Mouse (Mus musculus) forebrain, embryonic 15.5 days (tissue): ENCODE measurements around the gene Etv4. TPM values are rescaled to one million over a fixed set of nuclear protein-coding genes. Genes with fewer than 3 reads are reported as not detected.

ENCODE experiments used
- ATAC-seq: fragments of 200-750 bp; cut with Nextera tagmentation; replicated peaks from 2 replicates; pipeline ENCODE4 v1.8.0; 2017; ENCODE audit warnings: mild to moderate bottlenecking, moderate TSS enrichment, moderate library complexity
- H3K27ac ChIP-seq: fragments of 300-500 bp; sonication (generic); replicated peaks from 2 replicates; pipeline ENCODE4 v1.5.1; 2015; ENCODE audit warnings: mild to moderate bottlenecking, inconsistent platforms
- H3K27me3 ChIP-seq: fragments of 300-500 bp; sonication (generic); 2 replicates; pipeline ENCODE4 v1.6.1; 2015; ENCODE audit warnings: inconsistent platforms
- H3K36me3 ChIP-seq: fragments of 300-500 bp; sonication (generic); 2 replicates; pipeline ENCODE4 v1.6.1; 2015; ENCODE audit warnings: mild to moderate bottlenecking, inconsistent platforms
- H3K4me1 ChIP-seq: fragments of 300-500 bp; sonication (generic); 2 replicates; pipeline ENCODE4 v1.6.1; 2015; ENCODE audit warnings: inconsistent platforms
- H3K4me2 ChIP-seq: fragments of 300-500 bp; sonication (generic); replicated peaks from 2 replicates; pipeline ENCODE4 v1.6.1; 2015; ENCODE audit warnings: mild to moderate bottlenecking, inconsistent platforms
- H3K4me3 ChIP-seq: fragments of 300-500 bp; sonication (generic); 2 replicates; pipeline ENCODE4 v1.5.1; 2015; ENCODE audit warnings: mild to moderate bottlenecking, inconsistent platforms
- H3K9ac ChIP-seq: fragments of 300-500 bp; sonication (generic); replicated peaks from 2 replicates; pipeline ENCODE4 v1.6.1; 2015; ENCODE audit warnings: mild to moderate bottlenecking, inconsistent platforms
- H3K9me3 ChIP-seq: fragments of 300-500 bp; sonication (generic); 2 replicates; pipeline ENCODE4 v1.6.1; 2016; ENCODE audit warnings: inconsistent platforms
- WGBS: fragments of 180-500 bp; shearing (Covaris S2); methylation state at CpG from one replicate; pipeline ENCODE4 v1.1.7; 2015; ENCODE audit warnings: mixed read lengths; 5-methylcytosine and 5-hydroxymethylcytosine counted together
- polyA plus RNA-seq: library from polyadenylated mRNA; unstranded; fragments of >200 nt; fragmentation: Nextera tagmentation; extraction: Ambion mirVana; gene quantifications from 2 replicates; pipeline ENCODE4 v1.2.1, GENCODE M21; 2015

Gene Etv4
- polyA plus RNA-seq, 1 experiment from 2014 or later, result 6.1 TPM

- Histone ChIP-seq H3K4me2 (peak overlapping the region; percentile 96), H3K9me3 (no peaks in the 10 kb centered on the region), H3K36me3 (no peaks in the 10 kb centered on the region), H3K27me3 (peaks cover 73% of the 10 kb centered on the region), H3K4me1 (peaks cover 26% of the 10 kb centered on the region), H3K27ac (no peak overlapping the region), H3K9ac (peak overlapping the region; percentile 44), H3K4me3 (peak overlapping the region; percentile 53)
- no peak for ATAC-seq
- under 1% methylated on average over 19 of the region's 19 CpGs for WGBS
These were observed 1.1 kb downstream of the Etv4 start for GRCm38 (mm10) chr11:101784072-101784471.

- Histone ChIP-seq H3K9ac (no peak overlapping the region), H3K27ac (no peak overlapping the region), H3K27me3 (peaks cover 73% of the 10 kb centered on the region), H3K4me2 (peak overlapping the region; percentile 96), H3K9me3 (no peaks in the 10 kb centered on the region), H3K4me3 (peak overlapping the region; percentile 53), H3K4me1 (peaks cover 26% of the 10 kb centered on the region), H3K36me3 (no peaks in the 10 kb centered on the region)
- WGBS, result 14% methylated on average over 9 of the region's 9 CpGs
- no peak for ATAC-seq
These were observed 1.6 kb downstream of the Etv4 start for GRCm38 (mm10) chr11:101783584-101783983.

GRCm38 (mm10) chr11:101783135-101783534, 2.0 kb downstream of the Etv4 start:
- Histone ChIP-seq H3K27ac (no peak overlapping the region), H3K36me3 (no peaks in the 10 kb centered on the region), H3K9me3 (no peaks in the 10 kb centered on the region), H3K4me3 (no peak overlapping the region), H3K27me3 (peaks cover 69% of the 10 kb centered on the region), H3K4me2 (no peak overlapping the region), H3K9ac (no peak overlapping the region), H3K4me1 (peaks cover 26% of the 10 kb centered on the region)
- WGBS, result 35% methylated on average over 1 of the region's 1 CpGs
- no peak for ATAC-seq

- WGBS, result 62% methylated on average over 4 of the region's 4 CpGs
- no peaks in the 10 kb centered on the region for H3K9me3 ChIP-seq
These were observed 8.3 kb downstream of the Etv4 start for GRCm38 (mm10) chr11:101776846-101777245.

GRCm38 (mm10) chr11:101772449-101772848, 12.7 kb downstream of the Etv4 start:
- under 1% methylated on average over 16 of the region's 16 CpGs for WGBS
- no peak for ATAC-seq
- H3K4me1 ChIP-seq, result peaks cover 9% of the 10 kb centered on the region
- H3K4me2 ChIP-seq, result peak overlapping the region; percentile 41
- H3K4me3 ChIP-seq, result peak overlapping the region; percentile 29
- H3K27me3 ChIP-seq, result peaks cover 3% of the 10 kb centered on the region; the same call in 1 of the 2 replicates
- H3K9me3 ChIP-seq, result no peaks in the 10 kb centered on the region
- peak overlapping the region; percentile 35 for H3K9ac ChIP-seq
- peaks cover 12% of the 10 kb centered on the region for H3K36me3 ChIP-seq
- no peak overlapping the region for H3K27ac ChIP-seq

More at GRCm38 (mm10) chr11:101776846-101777245, 8.3 kb downstream of the Etv4 start:
- H3K27ac ChIP-seq, result no peak overlapping the region
- H3K4me2 ChIP-seq, result no peak overlapping the region
- peaks cover 9% of the 10 kb centered on the region for H3K4me1 ChIP-seq
- ATAC-seq, result no peak
- H3K4me3 ChIP-seq, result no peak overlapping the region
- no peak overlapping the region for H3K9ac ChIP-seq
- H3K27me3 ChIP-seq, result peaks cover 15% of the 10 kb centered on the region
- H3K36me3 ChIP-seq, result no peaks in the 10 kb centered on the region

- 8% methylated on average over 5 of the region's 5 CpGs for WGBS
- no peak for ATAC-seq
- Histone ChIP-seq H3K27me3 (peaks cover 3% of the 10 kb centered on the region; the same call in 1 of the 2 replicates), H3K4me2 (peak overlapping the region; percentile 41), H3K9ac (no peak overlapping the region), H3K4me3 (no peak overlapping the region), H3K4me1 (peaks cover 9% of the 10 kb centered on the region), H3K9me3 (no peaks in the 10 kb centered on the region), H3K36me3 (peaks cover 17% of the 10 kb centered on the region), H3K27ac (no peak overlapping the region)
These were observed 13.1 kb downstream of the Etv4 start for GRCm38 (mm10) chr11:101772027-101772426.

GRCm38 (mm10) chr11:101770266-101770665, 14.9 kb downstream of the Etv4 start:
- Histone ChIP-seq H3K9ac (no peak overlapping the region), H3K4me1 (peaks cover 9% of the 10 kb centered on the region), H3K4me3 (no peak overlapping the region), H3K9me3 (no peaks in the 10 kb centered on the region), H3K27me3 (peaks cover 3% of the 10 kb centered on the region; the same call in 1 of the 2 replicates), H3K27ac (no peak overlapping the region), H3K36me3 (peaks cover 33% of the 10 kb centered on the region), H3K4me2 (no peak overlapping the region)
- WGBS, result 90% methylated on average over 12 of the region's 12 CpGs
- ATAC-seq, result no peak

GRCm38 (mm10) chr11:101768721-101769120, 16.4 kb downstream of the Etv4 start:
- Histone ChIP-seq H3K4me1 (peaks cover 9% of the 10 kb centered on the region), H3K27me3 (no peaks in the 10 kb centered on the region), H3K9ac (no peak overlapping the region), H3K36me3 (peaks cover 46% of the 10 kb centered on the region), H3K27ac (no peak overlapping the region), H3K4me3 (no peak overlapping the region), H3K4me2 (no peak overlapping the region), H3K9me3 (no peaks in the 10 kb centered on the region)
- no peak for ATAC-seq
- WGBS, result 94% methylated on average over 6 of the region's 6 CpGs

GRCm38 (mm10) chr11:101767326-101767725, 17.8 kb downstream of the Etv4 start:
- H3K27me3 ChIP-seq, result no peaks in the 10 kb centered on the region
- no peak overlapping the region for H3K9ac ChIP-seq
- 63% methylated on average over 5 of the region's 5 CpGs for WGBS
- H3K9me3 ChIP-seq, result no peaks in the 10 kb centered on the region
- H3K36me3 ChIP-seq, result peaks cover 58% of the 10 kb centered on the region
- no peak overlapping the region for H3K27ac ChIP-seq
- H3K4me1 ChIP-seq, result peaks cover 2% of the 10 kb centered on the region
- H3K4me3 ChIP-seq, result no peak overlapping the region
- no peak overlapping the region for H3K4me2 ChIP-seq
- no peak for ATAC-seq

- H3K27ac ChIP-seq, result no peak overlapping the region
- WGBS, result 94% methylated on average over 8 of the region's 8 CpGs
- H3K36me3 ChIP-seq, result peaks cover 76% of the 10 kb centered on the region
- no peaks in the 10 kb centered on the region for H3K4me1 ChIP-seq
- H3K9me3 ChIP-seq, result no peaks in the 10 kb centered on the region
- H3K4me3 ChIP-seq, result no peak overlapping the region
- ATAC-seq, result no peak
- no peak overlapping the region for H3K9ac ChIP-seq
- H3K4me2 ChIP-seq, result no peak overlapping the region
- no peaks in the 10 kb centered on the region for H3K27me3 ChIP-seq
These were observed 20.6 kb downstream of the Etv4 start for GRCm38 (mm10) chr11:101764546-101764945.

GRCm38 (mm10) chr11:101763723-101764122, 21.4 kb downstream of the Etv4 start:
- Histone ChIP-seq H3K4me3 (no peak overlapping the region), H3K4me1 (no peaks in the 10 kb centered on the region), H3K4me2 (no peak overlapping the region), H3K9me3 (no peaks in the 10 kb centered on the region), H3K9ac (no peak overlapping the region), H3K27me3 (no peaks in the 10 kb centered on the region), H3K27ac (no peak overlapping the region), H3K36me3 (peaks cover 83% of the 10 kb centered on the region)
- no peak for ATAC-seq
- 50% methylated on average over 7 of the region's 7 CpGs for WGBS

- Histone ChIP-seq H3K27me3 (no peaks in the 10 kb centered on the region), H3K27ac (no peak overlapping the region), H3K4me1 (no peaks in the 10 kb centered on the region), H3K36me3 (peaks cover 84% of the 10 kb centered on the region), H3K9me3 (no peaks in the 10 kb centered on the region), H3K4me3 (no peak overlapping the region), H3K4me2 (no peak overlapping the region), H3K9ac (no peak overlapping the region)
- ATAC-seq, result no peak
- 96% methylated on average over 3 of the region's 3 CpGs for WGBS
These were observed 25.6 kb downstream of the Etv4 start for GRCm38 (mm10) chr11:101759530-101759929.

- Histone ChIP-seq H3K4me2 (no peak overlapping the region), H3K9ac (no peak overlapping the region), H3K9me3 (no peaks in the 10 kb centered on the region), H3K4me1 (no peaks in the 10 kb centered on the region), H3K36me3 (peaks cover 85% of the 10 kb centered on the region), H3K4me3 (no peak overlapping the region), H3K27ac (no peak overlapping the region), H3K27me3 (no peaks in the 10 kb centered on the region)
- 71% methylated on average over 5 of the region's 5 CpGs for WGBS
- no peak for ATAC-seq
These were observed 26.7 kb downstream of the Etv4 start for GRCm38 (mm10) chr11:101758431-101758830.
